Mouse (Mus musculus) hindbrain, postnatal 0 days (tissue): ENCODE results near the gene Lect2. TPM values are rescaled to one million over a fixed set of nuclear protein-coding genes. Genes with fewer than 3 reads are reported as not detected.

Experiments
- ATAC-seq: fragments of 200-750 bp; cut with Nextera tagmentation; 2 replicates; pipeline ENCODE4 v1.8.0; 2017; ENCODE audit warnings: mild to moderate bottlenecking, moderate TSS enrichment, moderate library complexity
- DNase-seq: peaks from one replicate; pipeline ENCODE4 v3.0.0-alpha.2; 2015; ENCODE audit warnings: low spot score
- H3K27ac ChIP-seq: fragments of 300-500 bp; sonication (generic); 2 replicates; pipeline ENCODE4 v1.5.1; 2014; ENCODE audit warnings: mild to moderate bottlenecking
- H3K27me3 ChIP-seq: fragments of 300-500 bp; sonication (generic); 2 replicates; pipeline ENCODE4 v1.6.1; 2014; ENCODE audit warnings: low read length, mixed read lengths; ENCODE audit not compliant: insufficient read depth
- H3K36me3 ChIP-seq: fragments of 300-500 bp; sonication (generic); 2 replicates; pipeline ENCODE4 v1.6.1; 2014; ENCODE audit warnings: low read length, mixed read lengths; ENCODE audit not compliant: insufficient read depth
- H3K4me1 ChIP-seq: fragments of 300-500 bp; sonication (generic); 2 replicates; pipeline ENCODE4 v1.6.1; 2014; ENCODE audit warnings: antibody characterized with exemption, low read length, mixed read lengths; ENCODE audit not compliant: insufficient read depth
- H3K4me2 ChIP-seq: fragments of 300-500 bp; sonication (generic); 2 replicates; pipeline ENCODE4 v1.6.1; 2014; ENCODE audit warnings: low read depth, mild to moderate bottlenecking, low read length, moderate library complexity, mixed read lengths
- H3K4me3 ChIP-seq: fragments of 300-500 bp; sonication (generic); 2 replicates; pipeline ENCODE4 v1.5.1; 2014; ENCODE audit warnings: low read length
- H3K9ac ChIP-seq: fragments of 300-500 bp; sonication (generic); replicated peaks from 2 replicates; pipeline ENCODE4 v1.6.1; 2014; ENCODE audit warnings: mild to moderate bottlenecking, low read length, moderate library complexity, mixed read lengths
- H3K9me3 ChIP-seq: fragments of 300-500 bp; sonication (generic); 2 replicates; pipeline ENCODE4 v1.6.1; 2016; ENCODE audit warnings: low read length, mixed read lengths
- CTCF ChIP-seq: IDR thresholded peaks from 2 replicates; pipeline ENCODE4 v1.5.1; 2016; ENCODE audit warnings: antibody characterized with exemption, control low read depth, low read depth
- WGBS: fragments of 180-500 bp; shearing (Covaris S2); extraction: QIAGEN DNeasy Blood & Tissue Kit; methylation state at CpG from one replicate; pipeline ENCODE4 v1.1.7; 2014; 5-methylcytosine and 5-hydroxymethylcytosine counted together
- polyA plus RNA-seq: library from polyadenylated mRNA; unstranded; fragments of >200 nt; fragmentation: Nextera tagmentation; extraction: Ambion mirVana; gene quantifications from 2 replicates; pipeline ENCODE4 v1.2.1, GENCODE M21; 2015
- total RNA-seq: library from RNA; depleted of rRNA; stranded (reverse); fragments of >200 nt; gene quantifications from 2 replicates; pipeline ENCODE4 v1.2.3, GENCODE M21; 2014

Gene Lect2
- total and polyA plus RNA-seq, 2 experiments from 2014 or later: not detected

GRCm38 (mm10) chr13:56559841-56560370, 11.6 kb upstream of the Lect2 start:
- H3K4me1 ChIP-seq: no peaks in the 10 kb centered on the region
- no peak for DNase-seq
- H3K27ac ChIP-seq: no peak overlapping the region
- WGBS: 84% methylated on average over 6 of the region's 6 CpGs
- TF ChIP-seq CTCF: no peak
- ATAC-seq: no peak
- no peaks in the 10 kb centered on the region for H3K36me3 ChIP-seq
- no peak overlapping the region for H3K9ac ChIP-seq
- no peaks in the 10 kb centered on the region for H3K9me3 ChIP-seq
- no peak overlapping the region for H3K4me2 ChIP-seq
- no peak overlapping the region for H3K4me3 ChIP-seq
- peaks cover 4% of the 10 kb centered on the region; the same call in 1 of the 2 replicates for H3K27me3 ChIP-seq

- peaks cover 4% of the 10 kb centered on the region; the same call in 1 of the 2 replicates for H3K27me3 ChIP-seq
- ATAC-seq (no peak), DNase-seq (no peak)
- no peak overlapping the region for H3K4me2 ChIP-seq
- no peak overlapping the region for H3K4me3 ChIP-seq
- H3K9ac ChIP-seq: no peak overlapping the region
- no peaks in the 10 kb centered on the region for H3K9me3 ChIP-seq
- H3K4me1 ChIP-seq: no peaks in the 10 kb centered on the region; the same call in 1 of the 2 replicates
- 36% methylated on average over 3 of the region's 3 CpGs for WGBS
- no peak for TF ChIP-seq CTCF
- no peak overlapping the region for H3K27ac ChIP-seq
- no peaks in the 10 kb centered on the region for H3K36me3 ChIP-seq
Measured at GRCm38 (mm10) chr13:56558811-56559210, 10.5 kb upstream of the Lect2 start.

- H3K9ac ChIP-seq: no peak overlapping the region
- H3K4me2 ChIP-seq: no peak overlapping the region
- no peaks in the 10 kb centered on the region; the same call in 1 of the 2 replicates for H3K4me1 ChIP-seq
- TF ChIP-seq CTCF: no peak
- DNase-seq: no peak
- no peak overlapping the region for H3K27ac ChIP-seq
- no peaks in the 10 kb centered on the region for H3K9me3 ChIP-seq
- no peak for ATAC-seq
- H3K4me3 ChIP-seq: no peak overlapping the region
- H3K36me3 ChIP-seq: no peaks in the 10 kb centered on the region
- WGBS: 85% methylated on average over 3 of the region's 3 CpGs
- H3K27me3 ChIP-seq: peaks cover 4% of the 10 kb centered on the region; the same call in 1 of the 2 replicates
Measured at GRCm38 (mm10) chr13:56556701-56557100, 8.4 kb upstream of the Lect2 start.

DNA sequence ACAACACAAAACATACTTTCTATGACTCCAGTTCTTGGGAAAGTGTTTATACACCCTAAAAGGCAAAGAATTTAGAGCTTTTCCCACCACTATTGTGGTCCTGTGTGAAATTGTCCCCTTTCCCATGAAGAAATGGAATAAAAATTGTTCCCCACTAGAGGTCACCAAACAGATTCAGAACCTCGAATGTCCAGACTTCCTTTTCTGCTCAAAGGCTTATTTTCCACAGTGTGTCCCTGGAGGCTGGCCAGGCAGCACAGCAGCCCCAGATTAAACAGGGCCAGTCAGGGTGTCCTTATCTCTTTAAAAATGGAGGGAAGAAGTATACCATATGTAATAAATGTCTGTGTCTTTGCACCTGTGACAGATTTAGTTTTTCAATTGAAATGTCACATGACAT, 7.7 kb upstream of the Lect2 start:
- WGBS: 2% methylated on average over 1 of the region's 1 CpGs
- Histone ChIP-seq H3K27me3 (peaks cover 4% of the 10 kb centered on the region; the same call in 1 of the 2 replicates), H3K9ac (no peak overlapping the region), H3K9me3 (no peaks in the 10 kb centered on the region), H3K4me1 (no peaks in the 10 kb centered on the region; the same call in 1 of the 2 replicates), H3K4me2 (no peak overlapping the region), H3K27ac (no peak overlapping the region), H3K36me3 (no peaks in the 10 kb centered on the region), H3K4me3 (no peak overlapping the region)
- ATAC-seq: peak; percentile 49; the same call in 1 of the 2 replicates
- peak; percentile 66 for TF ChIP-seq CTCF
- DNase-seq: peak; percentile 84

DNA sequence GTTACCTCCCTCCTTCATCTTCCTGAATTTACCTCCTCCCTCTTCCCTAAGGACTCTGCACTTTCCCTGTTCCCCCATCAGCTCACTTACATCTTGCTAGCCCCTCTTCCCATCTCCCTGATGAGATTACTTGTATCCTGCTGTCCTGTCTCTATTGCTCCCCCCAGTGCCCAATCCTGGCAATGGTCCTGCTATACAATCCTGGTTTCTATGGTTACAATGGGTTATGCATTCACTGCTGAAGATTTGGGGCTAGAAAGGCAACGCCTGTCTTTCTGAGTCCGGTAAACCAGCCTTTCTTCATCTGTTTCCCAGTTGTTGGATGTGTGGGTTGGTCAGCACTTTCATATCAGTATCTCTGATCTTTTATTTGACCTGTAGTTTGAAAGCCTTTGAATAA, 6.1 kb upstream of the Lect2 start:
- ATAC-seq (peak; percentile 58; the same call in 1 of the 2 replicates), DNase-seq (peak; percentile 80)
- Histone ChIP-seq H3K4me2 (no peak overlapping the region), H3K9ac (no peak overlapping the region), H3K27ac (no peak overlapping the region), H3K4me1 (no peaks in the 10 kb centered on the region; the same call in 1 of the 2 replicates), H3K9me3 (no peaks in the 10 kb centered on the region), H3K36me3 (no peaks in the 10 kb centered on the region), H3K4me3 (no peak overlapping the region), H3K27me3 (no peaks in the 10 kb centered on the region)
- WGBS: 5% methylated on average over 2 of the region's 2 CpGs
- peak; percentile 68 for TF ChIP-seq CTCF

DNA sequence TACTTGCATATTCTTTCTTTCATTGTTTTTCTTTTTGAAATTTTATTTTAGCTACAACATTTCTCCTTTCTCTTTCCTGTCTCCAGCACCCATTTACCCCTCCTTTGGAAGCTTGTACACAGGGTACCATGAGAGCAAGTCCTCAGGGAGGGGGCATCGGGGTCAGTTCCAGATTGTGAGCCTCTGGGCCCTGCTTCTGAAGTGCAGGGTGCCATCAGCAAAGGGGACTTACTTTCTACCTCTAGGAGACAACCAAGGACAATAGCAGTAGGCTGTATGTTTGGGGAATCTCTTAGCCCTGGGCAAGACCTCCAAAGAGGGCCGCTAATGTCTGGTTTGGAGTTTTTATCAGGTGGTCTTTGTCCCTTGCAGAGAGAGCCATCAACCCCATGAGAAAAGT, 5.6 kb upstream of the Lect2 start:
- Histone ChIP-seq H3K36me3 (no peaks in the 10 kb centered on the region), H3K9me3 (no peaks in the 10 kb centered on the region), H3K4me2 (no peak overlapping the region), H3K4me3 (no peak overlapping the region), H3K4me1 (no peaks in the 10 kb centered on the region; the same call in 1 of the 2 replicates), H3K9ac (no peak overlapping the region), H3K27ac (no peak overlapping the region), H3K27me3 (no peaks in the 10 kb centered on the region)
- 55% methylated on average over 2 of the region's 2 CpGs for WGBS
- no peak for TF ChIP-seq CTCF
- DNase-seq: no peak
- no peak for ATAC-seq

- DNase-seq (no peak), ATAC-seq (no peak)
- no peak overlapping the region for H3K4me3 ChIP-seq
- no peaks in the 10 kb centered on the region for H3K9me3 ChIP-seq
- H3K9ac ChIP-seq: no peak overlapping the region
- TF ChIP-seq CTCF: no peak
- no peak overlapping the region for H3K4me2 ChIP-seq
- no peaks in the 10 kb centered on the region; the same call in 1 of the 2 replicates for H3K4me1 ChIP-seq
- H3K27me3 ChIP-seq: no peaks in the 10 kb centered on the region
- no peaks in the 10 kb centered on the region for H3K36me3 ChIP-seq
- WGBS: 83% methylated on average over 6 of the region's 6 CpGs
- H3K27ac ChIP-seq: no peak overlapping the region
Measured at GRCm38 (mm10) chr13:56551661-56552060, 3.4 kb upstream of the Lect2 start.
